Mouse (Mus musculus): ENCODE measurements around the gene Lenep.

DNA sequence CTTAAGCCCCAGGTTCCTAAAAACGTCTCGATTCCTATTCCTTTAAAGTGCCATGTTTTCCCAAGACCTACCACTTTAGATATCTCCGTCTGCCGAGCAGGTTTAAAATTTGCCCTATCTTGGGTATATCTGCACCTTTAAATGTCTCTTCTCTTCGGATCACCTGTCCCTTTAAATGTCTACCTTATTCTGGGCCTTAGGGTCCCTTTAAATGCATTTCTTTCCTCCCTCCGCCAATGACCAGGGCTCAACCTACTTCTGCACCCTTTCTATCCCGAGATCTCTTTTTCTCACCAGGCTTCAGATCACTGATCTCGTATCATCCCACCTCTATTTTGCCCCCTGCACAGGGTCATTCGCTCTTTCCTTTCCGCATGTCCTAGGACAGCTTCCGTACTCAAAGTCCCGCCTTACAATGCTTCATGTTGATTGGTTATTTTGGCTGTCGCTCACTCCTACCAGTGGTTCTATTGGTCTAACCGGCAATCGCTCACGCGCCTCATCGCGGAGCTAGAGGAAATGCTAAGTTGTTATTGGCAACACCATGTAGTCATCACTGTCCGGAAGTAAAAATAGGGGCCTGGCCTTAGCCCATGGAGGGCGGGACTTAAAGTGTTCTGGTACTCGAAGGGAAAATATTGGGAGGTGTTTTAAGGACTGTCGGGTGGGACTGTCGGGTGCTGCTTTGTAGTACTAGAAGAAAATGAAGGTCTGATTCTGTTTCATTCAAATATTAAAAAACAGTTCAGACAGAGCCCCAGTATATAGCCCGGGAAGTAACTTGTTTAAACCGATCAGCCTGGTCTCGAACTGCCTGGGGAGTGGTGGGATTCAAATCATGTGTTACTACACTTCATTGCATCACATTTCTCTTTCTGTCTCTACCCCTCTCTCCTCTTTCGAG lies 9.1 kb upstream of the Lenep start, which contains the start of gene Flad1:
- TF ChIP-seq JUN (IDR thresholded peaks at IDR 0.05; ENCODE audit: insufficient read depth, low read depth, low read length): no peak
- TF ChIP-seq RAD21 (IDR thresholded peaks at IDR 0.05; ENCODE audit: low read depth, low read length): no peak
